Mouse (Mus musculus) MEL (cell line): ENCODE data around the gene Ndc80. TPM values are rescaled to one million over a fixed set of nuclear protein-coding genes. Genes with fewer than 3 reads are reported as not detected.

Experiments used
- DNase-seq: peaks from one replicate; pipeline ENCODE4 v3.0.0; 2011; ENCODE audit warnings: low read depth, low spot score
- H3K27ac ChIP-seq: 2 replicates; pipeline ENCODE4 v1.5.1; 2012; ENCODE audit warnings: low read depth, mild to moderate bottlenecking, control low read depth, low read length, moderate library complexity; ENCODE audit not compliant: control insufficient read depth
- H3K27me3 ChIP-seq, 2 experiments: fragments of 150-350 bp in 1 of 2; sonication (generic) in 1 of 2; 2 replicates each; pipeline ENCODE4 v1.6.1; 2012; ENCODE audit warnings: low read length in 2 of 2, mild to moderate bottlenecking in 2 of 2, improper control_type of control experiment in 1 of 2, moderate library complexity in 1 of 2; ENCODE audit not compliant: insufficient read depth in 2 of 2, control insufficient read depth in 1 of 2
- H3K36me3 ChIP-seq, 2 experiments: 2 replicates each; pipeline ENCODE4 v1.6.1; 2012 to 2014; ENCODE audit warnings: low read length in 2 of 2, improper control_type of control experiment in 1 of 2, inconsistent platforms in 1 of 2, mild to moderate bottlenecking in 1 of 2; ENCODE audit not compliant: insufficient read depth in 2 of 2, control insufficient read depth in 1 of 2
- H3K4me1 ChIP-seq, 2 experiments: fragments of 150-350 bp in 1 of 2; sonication (generic) in 1 of 2; 2 replicates each; pipeline ENCODE4 v1.6.1; 2012; ENCODE audit warnings: low read length in 2 of 2, improper control_type of control experiment in 1 of 2, mild to moderate bottlenecking in 1 of 2; ENCODE audit not compliant: insufficient read depth in 2 of 2, control insufficient read depth in 1 of 2
- H3K4me3 ChIP-seq, 2 experiments: fragments of 150-350 bp in 1 of 2; sonication (generic) in 1 of 2; 2 replicates each; pipeline ENCODE4 v1.5.1; 2012; ENCODE audit warnings: low read depth in 2 of 2, low read length in 2 of 2, mild to moderate bottlenecking in 2 of 2, moderate library complexity in 2 of 2, control low read depth in 1 of 2, improper control_type of control experiment in 1 of 2; ENCODE audit not compliant: control insufficient read depth in 1 of 2, insufficient read depth in 1 of 2
- H3K79me2 ChIP-seq: 2 replicates; pipeline ENCODE4 v1.6.1; 2012; ENCODE audit warnings: mild to moderate bottlenecking, low read length, moderate library complexity; ENCODE audit not compliant: control insufficient read depth, poor library complexity, insufficient read depth
- H3K9ac ChIP-seq: 2 replicates; pipeline ENCODE4 v1.6.1; 2012; ENCODE audit warnings: low read depth, mild to moderate bottlenecking, control low read depth, low read length, moderate library complexity; ENCODE audit not compliant: control insufficient read depth, poor library complexity, severe bottlenecking
- H3K9me3 ChIP-seq: fragments of 150-350 bp; sonication (generic); replicated peaks from 2 replicates; pipeline ENCODE4 v1.6.1; 2012; ENCODE audit warnings: mild to moderate bottlenecking, low read length, improper control_type of control experiment, moderate library complexity; ENCODE audit not compliant: insufficient read depth
- CHD1 ChIP-seq: IDR thresholded peaks from 2 replicates; pipeline ENCODE4 v1.6.1; 2012; ENCODE audit warnings: low read depth, mild to moderate bottlenecking, inconsistent platforms, low read length, improper control_type of control experiment
- CHD2 ChIP-seq: IDR thresholded peaks from 2 replicates; pipeline ENCODE4 v1.6.1; 2011; ENCODE audit warnings: low read length, improper control_type of control experiment
- ELF1 ChIP-seq: IDR thresholded peaks from 2 replicates; pipeline ENCODE4 v1.6.1; 2014; ENCODE audit warnings: low read depth, mild to moderate bottlenecking, inconsistent platforms, low read length, improper control_type of control experiment, moderate library complexity
- EP300 ChIP-seq, 2 experiments: IDR thresholded peaks; 2 replicates each; pipeline ENCODE4 v1.6.1; 2011; ENCODE audit warnings: improper control_type of control experiment in 2 of 2, low read length in 2 of 2, low read depth in 1 of 2, mild to moderate bottlenecking in 1 of 2
- ETS1 ChIP-seq: IDR thresholded peaks from 2 replicates; pipeline ENCODE4 v1.6.1; 2012; ENCODE audit warnings: low read depth, mild to moderate bottlenecking, inconsistent platforms, low read length, improper control_type of control experiment, moderate library complexity
- KAT2A ChIP-seq: conservative IDR thresholded peaks from 2 replicates; pipeline ENCODE4 v1.6.1; 2012; ENCODE audit warnings: low read depth, low read length, improper control_type of control experiment, inconsistent platforms
- MAFK ChIP-seq: IDR thresholded peaks from 2 replicates; pipeline ENCODE4 v1.6.1; 2011; ENCODE audit warnings: low read depth, mild to moderate bottlenecking, low read length, improper control_type of control experiment, borderline replicate concordance
- MAX ChIP-seq: IDR thresholded peaks from 2 replicates; pipeline ENCODE4 v1.6.1; 2011; ENCODE audit warnings: low read length, improper control_type of control experiment
- MXI1 ChIP-seq: IDR thresholded peaks from 2 replicates; pipeline ENCODE4 v1.6.1; 2011; ENCODE audit warnings: mild to moderate bottlenecking, low read depth, low read length, improper control_type of control experiment
- MYB ChIP-seq: IDR thresholded peaks from 2 replicates; pipeline ENCODE4 v1.6.1; 2011; ENCODE audit warnings: mild to moderate bottlenecking, low read depth, low read length, improper control_type of control experiment
- MYC ChIP-seq: IDR thresholded peaks from 2 replicates; pipeline ENCODE4 v1.6.1; 2011; ENCODE audit warnings: low read depth, mild to moderate bottlenecking, low read length, improper control_type of control experiment, moderate library complexity
- NRF1 ChIP-seq: IDR thresholded peaks from 2 replicates; pipeline ENCODE4 v1.6.1; 2014; ENCODE audit warnings: low read depth, mild to moderate bottlenecking, inconsistent platforms, low read length, improper control_type of control experiment, moderate library complexity; ENCODE audit not compliant: poor library complexity, insufficient read depth, severe bottlenecking
- POLR2A ChIP-seq, 2 experiments: IDR thresholded peaks; 2 replicates each; pipeline ENCODE4 v1.6.1; 2011 to 2012; ENCODE audit warnings: low read length in 2 of 2, mild to moderate bottlenecking in 2 of 2, control low read depth in 1 of 2, improper control_type of control experiment in 1 of 2, low read depth in 1 of 2, moderate library complexity in 1 of 2; ENCODE audit not compliant: control insufficient read depth in 1 of 2, insufficient read depth in 1 of 2, poor library complexity in 1 of 2
- POLR2AphosphoS2 ChIP-seq: IDR thresholded peaks from 2 replicates; pipeline ENCODE4 v1.6.1; 2011; ENCODE audit warnings: low read length, improper control_type of control experiment
- POLR2AphosphoS5 ChIP-seq: IDR thresholded peaks from 2 replicates; pipeline ENCODE4 v1.6.1; 2012; ENCODE audit warnings: low read depth, borderline replicate concordance, mild to moderate bottlenecking, inconsistent platforms, low read length, moderate library complexity, mixed read lengths
- SIN3A ChIP-seq: IDR thresholded peaks from 2 replicates; pipeline ENCODE4 v1.6.1; 2012; ENCODE audit warnings: low read length, improper control_type of control experiment, inconsistent platforms
- TAL1 ChIP-seq: IDR thresholded peaks from 2 replicates; pipeline ENCODE4 v1.6.1; 2012; ENCODE audit warnings: mild to moderate bottlenecking, inconsistent platforms, low read length, moderate library complexity, mixed read lengths
- UBTF ChIP-seq: IDR thresholded peaks from 2 replicates; pipeline ENCODE4 v1.6.1; 2012; ENCODE audit warnings: low read depth, mild to moderate bottlenecking, inconsistent platforms, low read length, improper control_type of control experiment, moderate library complexity, borderline replicate concordance; ENCODE audit not compliant: insufficient read depth
- ZC3H11A ChIP-seq: IDR thresholded peaks from 2 replicates; pipeline ENCODE4 v1.6.1; 2012; ENCODE audit warnings: low read depth, mild to moderate bottlenecking, inconsistent platforms, low read length, improper control_type of control experiment
- polyA plus RNA-seq, 2 experiments: library from polyadenylated mRNA; stranded (reverse) in 1 of 2; unstranded in 1 of 2; fragments of >175 nt in 1 of 2; fragments of >200 nt in 1 of 2; gene quantifications; 2 replicates each; pipeline versions ENCODE4 v1.2.1 to v1.2.4; 2012; ENCODE audit warnings: low replicate concordance in 2 of 2, low read depth in 1 of 2; ENCODE audit not compliant: insufficient read length in 2 of 2, insufficient read depth in 1 of 2, missing spikeins in 1 of 2
- total RNA-seq: library from RNA; depleted of rRNA; stranded (reverse); fragments of 300-350 nt; gene quantifications from 2 replicates; pipeline ENCODE4 v1.2.3, GENCODE M21; 2012

Gene Ndc80
- total and polyA plus RNA-seq, 3 experiments, result 26.0 to 28.3 TPM; not detected in 1

DNA sequence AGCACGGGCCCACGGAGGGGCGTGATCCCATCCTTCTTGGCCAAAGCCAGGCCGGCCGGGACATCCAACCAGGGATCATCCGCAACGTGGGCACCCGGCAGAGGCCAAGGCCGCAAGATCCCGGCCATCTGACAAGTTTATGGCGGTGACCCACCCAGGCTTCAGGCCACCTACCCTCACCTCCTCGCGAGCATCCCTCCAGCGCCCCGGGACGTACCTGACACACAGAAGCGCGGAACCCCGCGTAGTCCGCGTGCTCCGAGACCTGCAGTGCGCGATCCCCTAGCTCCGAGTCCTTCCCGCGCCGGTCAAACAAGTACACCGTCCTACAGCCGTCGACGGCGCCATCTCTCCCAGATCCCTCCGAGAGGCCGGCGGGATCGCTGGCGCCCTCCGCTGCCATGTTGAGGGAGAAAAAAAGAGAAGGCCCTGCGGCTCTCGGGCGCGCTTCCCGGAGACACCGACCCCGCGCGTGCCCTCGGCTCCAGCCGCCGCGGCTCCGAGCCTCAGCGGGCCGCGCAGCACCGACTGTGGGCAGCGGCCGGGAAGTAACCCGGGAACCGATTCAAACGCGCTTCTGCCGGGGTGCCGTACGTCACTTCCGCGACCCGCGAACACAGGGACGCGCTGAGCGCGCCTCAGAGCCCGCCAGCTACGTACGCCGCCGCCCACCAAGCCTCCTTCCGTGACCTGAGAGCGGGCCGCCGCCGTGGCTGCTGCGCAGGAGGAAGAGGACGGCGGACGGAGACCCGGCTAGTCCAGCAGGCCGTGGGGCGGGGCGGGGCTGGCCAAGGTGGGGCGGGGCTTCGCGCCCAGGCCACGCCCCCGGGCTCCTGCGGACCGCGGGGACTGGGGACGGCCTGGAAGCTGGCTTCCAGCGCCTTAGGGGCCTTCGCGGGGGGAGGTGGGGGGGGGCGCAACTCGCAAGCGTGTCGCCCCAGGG lies 51.6 kb downstream of the Ndc80 start, which contains the start of gene Smchd1 (continued):
- TF ChIP-seq POLR2A (IDR thresholded peaks at IDR 0.05; ENCODE audit: control insufficient read depth in 1 of 2, insufficient read depth in 1 of 2, low read depth in 1 of 2, low read length in 2 of 2, poor library complexity in 1 of 2) (peak; percentile 75 to 80), MYC (no peak), MYB (no peak), CHD2 (no peak), TAL1 (no peak), MAFK (no peak), POLR2AphosphoS2 (peak; percentile 50; the same call in 1 of the 2 replicates), CHD1 (no peak), MAX (no peak), ETS1 (peak; percentile 15; the same call in 1 of the 2 replicates), KAT2A (no peak; the same call in 1 of the 2 replicates), EP300 (IDR thresholded peaks at IDR 0.05; ENCODE audit: low read depth in 1 of 2, low read length in 2 of 2) (no peak), MXI1 (peak; percentile 59; the same call in 1 of the 2 replicates), ZC3H11A (no peak), POLR2AphosphoS5 (no peak), NRF1 (peak; percentile 71)

DNA sequence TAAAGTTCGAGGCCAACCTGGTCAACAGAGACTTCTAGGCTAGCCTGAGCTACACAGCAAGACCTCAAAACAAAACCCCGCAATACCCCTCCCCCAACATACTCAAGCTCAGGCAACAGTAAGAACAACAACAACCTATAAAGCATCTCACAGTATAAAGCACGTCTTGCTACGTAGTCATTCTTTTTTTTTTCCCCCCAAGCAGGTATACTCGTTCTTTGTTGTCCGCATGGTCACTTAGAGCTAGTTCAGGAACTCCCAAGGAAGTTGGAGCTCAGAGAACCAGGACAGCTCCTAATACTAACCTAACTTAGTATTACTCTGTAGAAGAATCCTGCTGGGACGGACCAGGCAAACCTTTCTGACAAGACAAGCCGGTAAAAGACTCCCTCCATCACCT lies 52.5 kb downstream of the Ndc80 start:
- H3K4me3 ChIP-seq, result peak overlapping the region; percentile 68 to 85
- H3K79me2 ChIP-seq, result peaks cover 54% of the 10 kb centered on the region
- H3K27me3 ChIP-seq, result no peaks in the 10 kb centered on the region
- H3K27ac ChIP-seq, result no peak overlapping the region
- TF ChIP-seq CHD2 (peak; percentile 48), SIN3A (no peak), UBTF (no peak), ELF1 (no peak), POLR2AphosphoS5 (no peak)
- peak; percentile 49 for DNase-seq
- H3K9ac ChIP-seq, result peak overlapping the region; percentile 90
- no peaks in the 10 kb centered on the region for H3K9me3 ChIP-seq
- H3K4me1 ChIP-seq, result peaks cover 9 to 17% of the 10 kb centered on the region in 2 experiments
- peaks cover 0 to 21% of the 10 kb centered on the region in 2 experiments; a peak in 2 of 4 replicates for H3K36me3 ChIP-seq
